Mouse (Mus musculus): ENCODE results near the gene Zfhx3.

GRCm38 (mm10) chr8:108881336-108881735 lies 938.9 kb downstream of the Zfhx3 start:
- TF ChIP-seq ZNF384 (IDR thresholded peaks at IDR 0.05; ENCODE audit: low read depth, low read length), result no peak
- no peak for TF ChIP-seq MAX (IDR thresholded peaks at IDR 0.05; ENCODE audit: low read length)
- TF ChIP-seq CTCF (IDR thresholded peaks at IDR 0.05 in 2 of 3, conservative IDR thresholded peaks at IDR 0.05 in 1 of 3; ENCODE audit: control insufficient read depth in 1 of 3, insufficient read depth in 1 of 3, low read depth in 2 of 3, low read length in 3 of 3, poor library complexity in 1 of 3, severe bottlenecking in 1 of 3), result no peak
- TF ChIP-seq CHD1 (IDR thresholded peaks at IDR 0.05; ENCODE audit: low read depth, low read length), result no peak
- no peak for TF ChIP-seq POLR2AphosphoS2 (IDR thresholded peaks at IDR 0.05; ENCODE audit: low read length)
- no peak for TF ChIP-seq USF2 (IDR thresholded peaks at IDR 0.05; ENCODE audit: borderline replicate concordance in 1 of 2, insufficient read depth in 1 of 2, low read depth in 1 of 2, low read length in 2 of 2)

All from MEL (cell line).